ENCODE assay signal across 8 mouse cellular contexts in genomic region chr12:52895672-52896460, GRCm38 (mm10).
DNase-seq lines count a peak whose midpoint lies in the region; ATAC-seq lines count a peak whose summit lies in the region.

No protein-coding gene starts in this region.

- H3K27ac ChIP-seq in intestine, embryonic 14.5 days (ENCODE audit: low read depth): no peak overlapping the region
- no peak overlapping the region for H3K27ac ChIP-seq in intestine, embryonic 16.5 days (ENCODE audit: low read length)
- 0 out of 2 replicates have a peak overlapping the region, but pooled peaks have one; percentile 57 for H3K27ac ChIP-seq in hindbrain, embryonic 16.5 days (ENCODE audit: low read depth, low read length)
- peak overlapping the region; percentile 46; the same call in 1 of the 2 replicates for H3K27ac ChIP-seq in midbrain, embryonic 14.5 days (replicated peaks; ENCODE audit: low read depth, low read length)

- no peak overlapping the region for H3K4me2 ChIP-seq in intestine, embryonic 14.5 days (ENCODE audit: low read length)
- H3K4me2 ChIP-seq in intestine, embryonic 16.5 days (ENCODE audit: low read depth, low read length): no peak overlapping the region
- no peak overlapping the region for H3K4me2 ChIP-seq in hindbrain, embryonic 16.5 days (ENCODE audit: low read length)
- H3K4me2 ChIP-seq in midbrain, embryonic 14.5 days (ENCODE audit: low read length): no peak overlapping the region

- no peak overlapping the region for H3K4me3 ChIP-seq in intestine, embryonic 14.5 days (ENCODE audit: low read depth, low read length)
- H3K4me3 ChIP-seq in intestine, embryonic 16.5 days (ENCODE audit: low read length): no peak overlapping the region
- H3K4me3 ChIP-seq in hindbrain, embryonic 16.5 days (ENCODE audit: low read length): no peak overlapping the region
- no peak overlapping the region for H3K4me3 ChIP-seq in midbrain, embryonic 14.5 days (replicated peaks; ENCODE audit: low read depth, low read length)

- DNase-seq in intestine, embryonic 14.5 days (ENCODE audit: low spot score): peak; percentile 63
- peak; percentile 40 for DNase-seq in cerebellum, adult 8-10 months
- peak; percentile 69 for DNase-seq in left cerebral cortex, adult 11 months (ENCODE audit: low spot score)
- peak; percentile 86 for DNase-seq in midbrain, embryonic 14.5 days
- DNase-seq in telencephalon, adult 2 months (ENCODE audit: low read depth, low spot score): peak; percentile 82

- no peak overlapping the region for H3K9ac ChIP-seq in intestine, embryonic 14.5 days (ENCODE audit: low read length)
- H3K9ac ChIP-seq in intestine, embryonic 16.5 days (ENCODE audit: low read depth, low read length): no peak overlapping the region
- H3K9ac ChIP-seq in hindbrain, embryonic 16.5 days (ENCODE audit: low read depth, low read length): no peak overlapping the region
- H3K9ac ChIP-seq in midbrain, embryonic 14.5 days (replicated peaks; ENCODE audit: low read length): no peak overlapping the region

- no peaks in the 10 kb centered on the region for H3K27me3 ChIP-seq in intestine, embryonic 14.5 days (replicated peaks; ENCODE audit: control insufficient read depth, insufficient read depth, low read length)
- H3K27me3 ChIP-seq in intestine, embryonic 16.5 days (replicated peaks; ENCODE audit: control insufficient read depth, insufficient read depth, low read length): no peaks in the 10 kb centered on the region
- H3K27me3 ChIP-seq in hindbrain, embryonic 16.5 days (replicated peaks; ENCODE audit: control insufficient read depth, insufficient read depth, low read length): no peaks in the 10 kb centered on the region
- no peaks in the 10 kb centered on the region for H3K27me3 ChIP-seq in midbrain, embryonic 14.5 days (ENCODE audit: control insufficient read depth, insufficient read depth, low read length)

- no peak for ATAC-seq in intestine, embryonic 14.5 days (replicated peaks; ENCODE audit: low FRiP score, low TSS enrichment, low read depth)
- ATAC-seq in intestine, embryonic 16.5 days: no peak
- ATAC-seq in frontal cortex, adult (ENCODE audit: low TSS enrichment): peak; percentile 68
- ATAC-seq in hindbrain, embryonic 16.5 days: peak; percentile 83
- peak; percentile 69; the same call in 1 of the 2 replicates for ATAC-seq in midbrain, embryonic 14.5 days (ENCODE audit: low FRiP score, low TSS enrichment)

- peaks cover 3% of the 10 kb centered on the region; the same call in 1 of the 2 replicates for H3K4me1 ChIP-seq in intestine, embryonic 14.5 days (replicated peaks; ENCODE audit: control insufficient read depth, insufficient read depth, low read length)
- H3K4me1 ChIP-seq in intestine, embryonic 16.5 days (ENCODE audit: control insufficient read depth, insufficient read depth, low read length): no peaks in the 10 kb centered on the region
- peaks cover 3% of the 10 kb centered on the region for H3K4me1 ChIP-seq in hindbrain, embryonic 16.5 days (ENCODE audit: control insufficient read depth, insufficient read depth, low read depth, low read length)
- peaks cover 6% of the 10 kb centered on the region; the same call in 1 of the 2 replicates for H3K4me1 ChIP-seq in midbrain, embryonic 14.5 days (ENCODE audit: control insufficient read depth, insufficient read depth, low read length)

- H3K36me3 ChIP-seq in intestine, embryonic 14.5 days (ENCODE audit: control insufficient read depth, insufficient read depth, low read length): no peaks in the 10 kb centered on the region
- H3K36me3 ChIP-seq in intestine, embryonic 16.5 days (ENCODE audit: control insufficient read depth, insufficient read depth, low read length): no peaks in the 10 kb centered on the region
- H3K36me3 ChIP-seq in hindbrain, embryonic 16.5 days (ENCODE audit: control insufficient read depth, insufficient read depth, low read length): no peaks in the 10 kb centered on the region
- no peaks in the 10 kb centered on the region for H3K36me3 ChIP-seq in midbrain, embryonic 14.5 days (ENCODE audit: control insufficient read depth, insufficient read depth, low read length)

- H3K9me3 ChIP-seq in intestine, embryonic 14.5 days (ENCODE audit: control insufficient read depth, low read length): no peaks in the 10 kb centered on the region
- no peaks in the 10 kb centered on the region for H3K9me3 ChIP-seq in intestine, embryonic 16.5 days (ENCODE audit: control insufficient read depth, low read length)
- H3K9me3 ChIP-seq in hindbrain, embryonic 16.5 days (ENCODE audit: control insufficient read depth, low read length): no peaks in the 10 kb centered on the region
- H3K9me3 ChIP-seq in midbrain, embryonic 14.5 days (ENCODE audit: control insufficient read depth, low read length): no peaks in the 10 kb centered on the region

- 35% methylated on average over 5 of the region's 6 CpGs for WGBS in intestine, embryonic 14.5 days
- 35% methylated on average over 5 of the region's 6 CpGs for WGBS in intestine, embryonic 16.5 days
- 25% methylated on average over 5 of the region's 6 CpGs for WGBS in hindbrain, embryonic 16.5 days
- 39% methylated on average over 6 of the region's 6 CpGs for WGBS in midbrain, embryonic 14.5 days

Comparison
In these comparisons a context has a peak if more than half of its experiments do, and no peak if none do; other contexts are left out.
1. ATAC-seq: peak in frontal cortex, adult (single experiment), hindbrain, embryonic 16.5 days (single experiment) and midbrain, embryonic 14.5 days (single experiment); none in intestine, embryonic 14.5 days (single experiment) and intestine, embryonic 16.5 days (single experiment).
2. H3K27ac ChIP-seq: peak in hindbrain, embryonic 16.5 days (single experiment) and midbrain, embryonic 14.5 days (single experiment); none in intestine, embryonic 14.5 days (single experiment) and intestine, embryonic 16.5 days (single experiment).
3. Peak in every context shown above with its lines, with median percentiles within 50 percentile points of each other: DNase-seq.